Mouse (Mus musculus) bone marrow, adult 2 months (tissue): ENCODE results near the gene Dgcr6.

Experiments used
- CTCF ChIP-seq: fragments of 200-500 bp; IDR thresholded peaks from 2 replicates; pipeline ENCODE4 v1.5.1; 2011; ENCODE audit warnings: low read length, control low read depth; ENCODE audit not compliant: control insufficient read depth, insufficient read depth
- POLR2A ChIP-seq: fragments of 200-500 bp; IDR thresholded peaks from 2 replicates; pipeline ENCODE4 v1.6.1; 2011; ENCODE audit warnings: low read depth, mild to moderate bottlenecking, control low read depth, low read length, borderline replicate concordance; ENCODE audit not compliant: control insufficient read depth

DNA sequence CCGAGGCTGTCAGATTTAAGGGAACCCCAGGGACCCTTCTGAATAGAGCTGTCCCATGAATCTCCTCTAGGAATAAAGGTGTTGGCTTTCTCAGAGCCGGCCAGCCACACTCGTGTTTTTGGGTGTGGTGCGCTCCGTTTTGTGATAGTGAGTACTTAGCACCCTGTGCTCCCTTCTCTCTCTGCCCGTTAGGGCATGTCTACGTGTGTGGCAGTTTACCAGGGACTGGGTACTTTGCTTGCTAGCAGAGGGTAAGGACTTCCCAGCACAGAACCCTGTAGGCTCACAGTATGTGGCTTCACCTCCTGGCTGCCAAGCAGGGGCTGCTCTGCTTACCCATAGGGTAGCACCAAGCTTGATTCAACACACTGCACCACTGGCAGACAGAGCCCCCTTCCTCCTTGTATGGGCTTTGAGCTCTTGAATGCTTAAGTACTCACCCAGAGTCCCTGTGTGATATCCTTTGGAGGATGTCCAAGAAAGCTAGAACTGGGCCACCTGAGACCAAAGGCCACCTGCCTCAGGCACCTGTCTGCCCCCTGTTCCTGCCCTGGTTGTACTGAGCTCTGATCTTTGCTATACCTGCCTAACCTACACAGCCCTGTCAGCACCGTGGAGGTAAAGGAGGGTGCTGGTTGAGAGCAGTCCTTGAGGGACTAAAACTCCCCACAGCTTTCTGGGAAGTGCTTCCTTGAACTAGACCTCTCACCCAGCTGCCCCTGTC is 16.2 kb downstream of the Dgcr6 start:
- TF ChIP-seq CTCF (no peak), POLR2A (no peak)
